Mouse (Mus musculus) myocyte (in vitro differentiated cells): ENCODE results near the gene Pcna. TPM values are rescaled to one million over a fixed set of nuclear protein-coding genes. Genes with fewer than 3 reads are reported as not detected.

Experiments
- H3K27me3 ChIP-seq: one replicate; pipeline ENCODE4 v1.6.1; 2011; ENCODE audit not compliant: control insufficient read depth, insufficient read depth, insufficient read length
- H3K36me3 ChIP-seq: one replicate; pipeline ENCODE4 v1.6.1; 2011; ENCODE audit not compliant: control insufficient read depth, insufficient read depth
- H3K4me2 ChIP-seq: one replicate; pipeline ENCODE4 v1.6.1; 2011; ENCODE audit warnings: low read depth, control low read depth
- H3K4me3 ChIP-seq: one replicate; pipeline ENCODE4 v1.5.1; 2011; ENCODE audit warnings: mild to moderate bottlenecking, control low read depth, moderate library complexity
- H3K79me2 ChIP-seq: one replicate; pipeline ENCODE4 v1.6.1; 2011; ENCODE audit not compliant: control insufficient read depth, insufficient read depth
- H3ac ChIP-seq: one replicate; pipeline ENCODE4 v1.6.1; 2011; ENCODE audit not compliant: control insufficient read depth, insufficient read length
- CEBPB ChIP-seq: IDR thresholded peaks from 2 replicates; pipeline ENCODE4 v1.6.1; 2011; ENCODE audit warnings: mild to moderate bottlenecking, moderate library complexity; ENCODE audit not compliant: poor library complexity, insufficient read depth, severe bottlenecking
- E2F4 ChIP-seq: IDR thresholded peaks from one replicate; pipeline ENCODE4 v1.6.1; 2011; ENCODE audit warnings: mild to moderate bottlenecking, control low read depth, moderate library complexity; ENCODE audit not compliant: insufficient read depth
- MAX ChIP-seq: IDR thresholded peaks from one replicate; pipeline ENCODE4 v1.6.1; 2011; ENCODE audit warnings: low read depth, mild to moderate bottlenecking, control low read depth
- MYOD1 ChIP-seq, 3 experiments: IDR thresholded peaks; one replicate each; pipeline ENCODE4 v1.6.1; 2011; ENCODE audit warnings: control low read depth in 2 of 3, low read depth in 2 of 3, mild to moderate bottlenecking in 2 of 3, moderate library complexity in 1 of 3; ENCODE audit not compliant: insufficient read length in 2 of 3, control insufficient read depth in 1 of 3
- MYOG ChIP-seq, 3 experiments: IDR thresholded peaks; one replicate each; pipeline ENCODE4 v1.6.1; 2011; ENCODE audit warnings: control low read depth in 2 of 3, low read depth in 2 of 3, mild to moderate bottlenecking in 2 of 3; ENCODE audit not compliant: insufficient read length in 2 of 3, control insufficient read depth in 1 of 3, insufficient read depth in 1 of 3
- POLR2A ChIP-seq: IDR thresholded peaks from one replicate; pipeline ENCODE4 v1.6.1; 2011; ENCODE audit warnings: low read depth, mild to moderate bottlenecking, control low read depth, moderate library complexity; ENCODE audit not compliant: insufficient read length
- POLR2AphosphoS2 ChIP-seq: IDR thresholded peaks from one replicate; pipeline ENCODE4 v1.6.1; 2011; ENCODE audit warnings: low read depth, control low read depth; ENCODE audit not compliant: insufficient read length
- REST ChIP-seq: IDR thresholded peaks from one replicate; pipeline ENCODE4 v1.6.1; 2011; ENCODE audit warnings: mild to moderate bottlenecking, control low read depth, moderate library complexity; ENCODE audit not compliant: insufficient read depth, insufficient read length
- SRF ChIP-seq: IDR thresholded peaks from one replicate; pipeline ENCODE4 v1.6.1; 2011; ENCODE audit warnings: low read depth; ENCODE audit not compliant: control insufficient read depth, insufficient read length
- TCF12 ChIP-seq: IDR thresholded peaks from one replicate; pipeline ENCODE4 v1.6.1; 2011; ENCODE audit warnings: mild to moderate bottlenecking, control low read depth; ENCODE audit not compliant: poor library complexity, insufficient read depth, severe bottlenecking
- TCF3 ChIP-seq: IDR thresholded peaks from one replicate; pipeline ENCODE4 v1.6.1; 2011; ENCODE audit warnings: low read depth, control low read depth; ENCODE audit not compliant: insufficient read length
- USF1 ChIP-seq: IDR thresholded peaks from one replicate; pipeline ENCODE4 v1.6.1; 2011; ENCODE audit warnings: low read depth, mild to moderate bottlenecking, control low read depth, moderate library complexity
- polyA plus RNA-seq: library from polyadenylated mRNA; unstranded; fragments of >200 nt; fragmentation: generic; extraction: Trizol; gene quantifications from one replicate; pipeline ENCODE4 v1.2.1, GENCODE M21; 2012; ENCODE audit warnings: missing spikeins

The Pcna gene
- polyA plus RNA-seq, 1 experiment: 65.5 TPM

GRCm38 (mm10) chr2:132264266-132264710, 11.2 kb upstream of the Pcna start:
- peak overlapping the region; percentile 67 for H3K4me2 ChIP-seq
- TF ChIP-seq SRF (no peak), CEBPB (no peak), REST (no peak)
- no peak overlapping the region for H3ac ChIP-seq
- H3K36me3 ChIP-seq: no peaks in the 10 kb centered on the region
- H3K4me3 ChIP-seq: peak overlapping the region; percentile 66
- H3K27me3 ChIP-seq: no peaks in the 10 kb centered on the region
- H3K79me2 ChIP-seq: peaks cover 43% of the 10 kb centered on the region

GRCm38 (mm10) chr2:132263421-132264265, 10.5 kb upstream of the Pcna start:
- no peak for TF ChIP-seq MYOD1 (IDR thresholded peaks at IDR 0.05; ENCODE audit: control insufficient read depth in 1 of 3, insufficient read length in 2 of 3, low read depth in 2 of 3)
- TF ChIP-seq CEBPB: no peak
- TF ChIP-seq MYOG (IDR thresholded peaks at IDR 0.05; ENCODE audit: control insufficient read depth in 1 of 3, insufficient read depth in 1 of 3, insufficient read length in 2 of 3, low read depth in 2 of 3): no peak
- TF ChIP-seq TCF3: no peak
- no peak for TF ChIP-seq USF1
- TF ChIP-seq POLR2AphosphoS2: no peak
- H3K36me3 ChIP-seq: no peaks in the 10 kb centered on the region
- H3ac ChIP-seq: peak overlapping the region; percentile 57

GRCm38 (mm10) chr2:132262879-132263398, 9.8 kb upstream of the Pcna start, which contains the start of gene Cds2:
Gene Cds2, plus strand, starts transcription at chr2:132263148.
- H3K79me2 ChIP-seq: peaks cover 39% of the 10 kb centered on the region
- H3ac ChIP-seq: peak within 1 kb of the TSS; percentile 57
- no peaks in the 10 kb centered on the region for H3K27me3 ChIP-seq
- H3K36me3 ChIP-seq: no peaks in the 10 kb centered on the region
- peak within 1 kb of the TSS; percentile 84 for H3K4me2 ChIP-seq
- no peak for TF ChIP-seq SRF
- peak; percentile 82 for TF ChIP-seq POLR2A
- TF ChIP-seq REST: no peak
- TF ChIP-seq CEBPB: no peak
- TF ChIP-seq POLR2AphosphoS2: peak; percentile 81
- no peak for TF ChIP-seq TCF3
- TF ChIP-seq E2F4: peak; percentile 57
- peak in 1 of 3 experiments; percentile 30 for TF ChIP-seq MYOG (IDR thresholded peaks at IDR 0.05; ENCODE audit: control insufficient read depth in 1 of 3, insufficient read depth in 1 of 3, insufficient read length in 2 of 3, low read depth in 2 of 3)
- no peak for TF ChIP-seq TCF12
- no peak for TF ChIP-seq MAX
- no peak for TF ChIP-seq MYOD1 (IDR thresholded peaks at IDR 0.05; ENCODE audit: control insufficient read depth in 1 of 3, insufficient read length in 2 of 3, low read depth in 2 of 3)
- no peak for TF ChIP-seq USF1
- peak within 1 kb of the TSS; percentile 66 for H3K4me3 ChIP-seq

More at GRCm38 (mm10) chr2:132263421-132264265, 10.5 kb upstream of the Pcna start:
- H3K27me3 ChIP-seq: no peaks in the 10 kb centered on the region
- peaks cover 41% of the 10 kb centered on the region for H3K79me2 ChIP-seq
- H3K4me3 ChIP-seq: peak overlapping the region; percentile 66
- peak overlapping the region; percentile 67 for H3K4me2 ChIP-seq

GRCm38 (mm10) chr2:132262175-132262574, 9.1 kb upstream of the Pcna start:
- Histone ChIP-seq H3K4me3 (peak overlapping the region; percentile 66), H3K27me3 (no peaks in the 10 kb centered on the region), H3K36me3 (no peaks in the 10 kb centered on the region), H3ac (no peak overlapping the region), H3K79me2 (peaks cover 31% of the 10 kb centered on the region), H3K4me2 (peak overlapping the region; percentile 84)
- TF ChIP-seq TCF12 (no peak), USF1 (no peak), MAX (no peak), CEBPB (no peak), REST (no peak), TCF3 (no peak), POLR2A (no peak), MYOD1 (IDR thresholded peaks at IDR 0.05; ENCODE audit: control insufficient read depth in 1 of 3, insufficient read length in 2 of 3, low read depth in 2 of 3) (no peak), POLR2AphosphoS2 (no peak), E2F4 (no peak), MYOG (IDR thresholded peaks at IDR 0.05; ENCODE audit: control insufficient read depth in 1 of 3, insufficient read depth in 1 of 3, insufficient read length in 2 of 3, low read depth in 2 of 3) (no peak), SRF (no peak)
